Mouse (Mus musculus): ENCODE data around the gene Nkapl.
"Not testable (repeated sequence)": the region's sequence is repeated elsewhere in the genome, so short reads cannot be mapped to it uniquely, and the experiment has no call there.

Nkapl gene

GRCm38 (mm10) chr13:21468061-21469019, at the start of gene Nkapl:
Gene Nkapl, minus strand, starts transcription at chr13:21468509.
- DNase-seq, result peak; percentile 39

DNA sequence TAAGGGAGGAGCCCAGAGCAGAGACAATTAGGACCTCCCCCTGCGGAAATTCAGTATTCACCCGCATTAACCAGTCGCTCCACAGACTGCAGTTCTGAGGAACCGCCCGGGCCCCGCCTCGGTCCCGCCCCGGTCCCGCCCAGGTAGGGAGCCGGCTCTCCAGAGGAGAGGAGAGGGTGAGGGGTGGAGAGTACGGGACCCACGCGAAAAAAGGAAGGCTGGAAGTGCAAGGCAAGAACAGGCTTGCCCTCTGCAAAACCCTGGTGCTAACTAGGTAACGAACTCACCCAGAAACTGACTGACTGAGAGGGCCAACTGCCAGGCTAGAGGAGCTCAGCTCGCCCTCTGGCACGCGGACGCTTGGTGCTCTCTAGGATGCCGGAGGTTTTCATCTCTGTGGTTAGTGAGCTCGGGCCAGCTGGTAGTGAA, 37.9 kb upstream of the Nkapl start:
- DNase-seq, result peak; percentile 77

- no peak for DNase-seq
These were observed 34.0 kb upstream of the Nkapl start for GRCm38 (mm10) chr13:21502296-21502695.

- DNase-seq, result not testable (repeated sequence)
These were observed 32.9 kb upstream of the Nkapl start, which contains the start of gene Gm11273 for GRCm38 (mm10) chr13:21501182-21501581. Gene Gm11273, minus strand, starts transcription at chr13:21501418.

DNA sequence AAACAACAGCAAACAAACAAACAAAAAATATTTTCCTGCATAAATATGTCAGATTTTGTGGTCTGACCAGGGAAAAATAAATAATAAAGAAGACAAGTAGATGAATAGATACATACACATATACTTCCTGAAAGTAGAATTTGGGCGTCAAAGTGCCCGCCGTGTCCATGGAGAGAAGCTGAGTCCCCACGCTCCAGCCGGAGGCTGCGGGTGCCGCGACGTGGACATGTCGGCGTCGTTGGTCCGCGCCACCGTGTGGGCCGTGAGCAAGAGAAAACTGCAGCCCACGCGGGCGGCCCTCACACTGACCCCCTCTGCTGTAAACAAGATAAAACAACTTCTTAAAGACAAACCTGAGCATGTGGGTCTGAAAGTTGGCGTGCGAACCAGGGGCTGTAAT, 26.8 kb upstream of the Nkapl start, which contains the start of gene AK157302:
Gene AK157302 (plus strand): TSS at position 144 of the 400 bp plus-strand sequence.
- DNase-seq, result no peak

GRCm38 (mm10) chr13:21492847-21493246, 24.5 kb upstream of the Nkapl start:
- DNase-seq, result no peak

- no peak for DNase-seq
These were observed 18.6 kb upstream of the Nkapl start for GRCm38 (mm10) chr13:21486881-21487280.

GRCm38 (mm10) chr13:21478759-21479670, 10.7 kb upstream of the Nkapl start, which contains the start of the genes Zkscan4 and Gm10065:
Gene Zkscan4, plus strand, starts transcription at chr13:21478907.
Gene Gm10065, minus strand, starts transcription at chr13:21479441.
- DNase-seq, result peak; percentile 11

DNA sequence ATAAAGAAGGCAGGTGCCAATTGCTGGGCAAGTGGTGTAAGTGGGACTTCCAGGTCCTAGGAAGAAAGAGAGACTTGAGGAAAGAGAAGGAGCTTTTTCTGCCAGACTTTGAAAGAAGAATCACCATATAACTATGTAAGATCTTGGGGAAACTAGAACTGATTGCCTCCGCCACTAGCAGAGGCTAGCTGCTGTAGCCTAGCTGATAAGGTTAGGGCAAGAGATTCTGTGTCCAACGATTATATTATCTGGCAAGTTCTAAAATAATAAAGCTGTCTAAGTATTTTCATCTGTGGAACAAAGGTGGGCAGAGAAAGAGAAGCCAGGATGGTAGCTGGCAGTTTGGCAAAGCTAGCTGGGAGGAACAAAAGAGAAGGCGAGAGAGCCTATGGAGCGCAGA, 4.1 kb upstream of the Nkapl start:
- no peak for DNase-seq

DNA sequence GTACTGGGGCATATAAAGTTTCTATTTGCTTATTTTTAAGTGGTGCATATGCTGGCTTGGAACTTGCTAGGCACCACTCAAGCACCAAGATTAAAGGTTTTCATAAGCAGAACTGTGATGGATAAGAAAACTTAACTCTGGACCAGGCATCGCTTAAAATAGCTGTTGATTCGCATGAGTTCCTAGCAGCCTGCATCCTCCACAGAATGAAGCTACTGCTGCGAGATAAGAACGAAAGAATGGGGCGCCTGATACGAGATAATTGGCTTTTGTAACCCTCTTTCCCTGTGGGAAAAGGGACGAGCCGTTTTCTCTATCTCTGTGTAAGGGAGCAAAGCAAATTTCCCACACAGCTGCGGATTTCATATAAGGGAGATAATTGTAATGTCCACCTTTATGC, 788 bp upstream of the Nkapl start:
- no peak for DNase-seq

DNA sequence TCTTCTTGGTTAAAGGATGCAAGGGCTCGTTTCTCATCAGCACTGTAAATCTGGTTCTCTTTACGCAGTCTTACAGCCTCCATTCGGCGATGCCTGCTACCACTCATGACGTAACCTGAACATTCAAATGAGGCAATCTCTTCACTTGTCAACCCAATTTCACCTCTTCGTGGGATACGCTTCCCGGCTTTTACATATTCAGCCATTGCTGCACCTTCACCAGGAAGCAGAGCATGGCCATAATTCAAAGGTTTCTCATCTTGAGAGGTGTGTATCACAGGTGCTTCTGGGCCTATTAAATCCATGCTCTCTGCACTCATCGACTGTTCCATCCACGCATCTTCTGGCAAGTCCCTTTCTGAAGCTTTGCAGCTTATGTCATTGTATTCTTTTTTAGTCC, 973 bp downstream of the Nkapl start:
- DNase-seq, result no peak

GRCm38 (mm10) chr13:21462516-21462915, 5.8 kb downstream of the Nkapl start:
- DNase-seq, result not testable (repeated sequence)

- DNase-seq, result no peak
These were observed 12.0 kb downstream of the Nkapl start for GRCm38 (mm10) chr13:21456347-21456746.

DNA sequence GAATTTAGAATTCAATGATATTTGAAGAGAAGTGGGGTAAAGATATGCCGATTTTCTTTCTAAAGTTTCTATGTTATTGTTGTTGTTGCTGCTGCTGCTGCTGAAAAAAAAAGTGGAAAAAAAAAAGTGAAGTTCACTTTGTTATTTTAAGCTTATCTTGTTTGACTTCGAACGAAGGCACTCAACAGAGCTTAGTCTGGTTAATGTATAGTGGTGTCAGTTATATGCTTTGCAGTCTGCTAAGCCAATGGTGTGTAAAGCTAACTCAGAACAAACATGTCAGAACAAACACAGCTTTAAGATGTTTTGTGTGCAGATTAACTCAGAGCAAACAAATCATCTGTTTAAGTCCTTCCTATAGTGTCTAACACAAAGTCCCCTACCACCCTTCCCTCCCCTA, 14.2 kb downstream of the Nkapl start:
- DNase-seq, result no peak

- DNase-seq, result peak; percentile 71
These were observed 14.9 kb downstream of the Nkapl start, which contains the start of gene Zscan26 for GRCm38 (mm10) chr13:21453449-21453848. Gene Zscan26, minus strand, starts transcription at chr13:21453730.

DNA sequence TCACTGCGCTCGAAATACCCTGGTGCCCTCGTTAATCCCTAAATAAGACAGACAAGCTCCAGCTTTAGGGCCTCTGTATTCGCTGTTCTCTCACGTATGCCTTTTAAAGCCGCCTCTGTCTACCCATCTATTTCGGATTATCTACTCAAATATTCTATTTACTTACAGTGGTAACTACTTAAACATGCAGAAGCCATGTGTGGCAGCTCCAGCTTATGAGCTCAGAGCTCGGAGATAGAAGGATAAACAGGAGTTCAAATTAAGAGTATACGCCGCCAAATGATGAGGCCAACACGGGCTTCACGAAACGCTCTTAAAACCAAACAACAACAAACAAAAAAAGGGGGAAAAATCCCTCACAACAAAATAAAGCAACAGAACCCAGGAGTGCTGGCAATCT, 15.3 kb downstream of the Nkapl start:
- no peak for DNase-seq

DNA sequence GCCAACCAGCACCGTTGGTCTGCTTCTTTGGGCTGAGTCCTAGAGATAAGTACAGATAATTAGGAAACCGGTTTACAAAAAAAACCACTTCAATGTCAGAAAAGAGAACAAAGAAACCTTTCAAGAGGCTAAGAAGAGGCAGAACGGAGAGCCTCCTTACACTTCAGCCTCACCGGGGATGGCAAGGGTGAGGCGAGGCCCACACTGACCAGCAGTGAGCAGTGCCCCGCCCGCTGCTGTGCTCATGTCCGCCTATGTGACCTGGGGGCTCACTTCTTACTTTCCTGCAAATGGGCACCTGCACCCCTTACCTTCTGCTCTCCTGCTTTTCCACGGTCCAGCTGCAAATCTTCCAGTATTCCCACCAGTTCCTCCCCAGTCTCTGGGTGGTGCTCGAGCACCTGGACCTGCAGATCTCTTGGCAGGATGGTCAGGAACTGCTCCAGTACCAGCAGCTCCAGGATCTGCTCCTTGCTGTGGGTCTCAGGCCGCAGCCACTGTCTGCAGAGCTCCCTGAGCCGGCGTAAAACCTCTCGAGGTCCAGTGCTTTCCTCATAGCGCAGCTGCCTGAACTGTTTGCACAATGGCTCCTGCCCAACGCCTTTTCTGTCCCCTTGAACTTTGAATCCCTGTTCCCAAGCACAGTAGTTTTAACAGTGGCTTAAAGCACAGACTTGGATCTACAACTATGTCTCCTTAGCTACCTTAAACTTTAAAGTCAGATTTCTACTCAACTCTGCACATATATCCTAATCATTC, 20.3 kb downstream of the Nkapl start:
- no peak for DNase-seq

DNA sequence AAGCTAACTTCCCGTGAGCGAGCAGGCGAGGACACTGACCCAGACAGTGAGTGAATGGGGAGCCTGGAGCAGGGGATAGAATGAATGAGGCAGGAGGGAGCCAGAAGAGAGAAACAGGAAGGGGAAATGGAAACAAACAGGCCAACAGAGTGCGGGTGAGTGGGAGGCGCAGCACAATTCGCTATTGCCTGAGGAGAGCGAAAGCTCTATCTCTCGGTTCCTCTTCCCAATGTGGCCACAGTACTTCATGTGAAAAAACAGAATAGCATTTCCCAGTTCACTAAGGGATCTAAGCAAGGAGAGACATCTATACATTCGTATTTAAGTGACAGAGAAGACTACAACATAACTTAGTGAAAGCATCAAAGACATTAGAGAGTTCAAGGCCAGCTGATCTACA, 21.5 kb downstream of the Nkapl start:
- DNase-seq, result no peak

DNA sequence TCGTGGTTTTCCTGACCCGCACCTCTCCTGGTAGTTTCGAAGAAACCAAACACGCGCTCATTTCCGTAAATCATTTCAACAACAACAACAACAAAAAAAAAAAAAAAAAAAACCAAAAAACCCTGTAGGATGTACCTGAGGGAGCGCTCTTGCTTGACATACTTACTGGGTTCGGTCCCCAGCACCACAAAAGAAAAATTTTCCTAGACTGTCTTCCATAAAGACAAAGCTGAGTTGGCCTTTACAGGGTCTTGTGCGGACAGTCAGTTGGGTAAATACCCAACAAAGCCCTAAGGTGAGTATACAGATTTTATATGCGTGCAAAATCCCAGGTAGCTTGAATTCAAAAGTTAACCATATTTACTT, 27.1 kb downstream of the Nkapl start:
- no peak for DNase-seq

DNA sequence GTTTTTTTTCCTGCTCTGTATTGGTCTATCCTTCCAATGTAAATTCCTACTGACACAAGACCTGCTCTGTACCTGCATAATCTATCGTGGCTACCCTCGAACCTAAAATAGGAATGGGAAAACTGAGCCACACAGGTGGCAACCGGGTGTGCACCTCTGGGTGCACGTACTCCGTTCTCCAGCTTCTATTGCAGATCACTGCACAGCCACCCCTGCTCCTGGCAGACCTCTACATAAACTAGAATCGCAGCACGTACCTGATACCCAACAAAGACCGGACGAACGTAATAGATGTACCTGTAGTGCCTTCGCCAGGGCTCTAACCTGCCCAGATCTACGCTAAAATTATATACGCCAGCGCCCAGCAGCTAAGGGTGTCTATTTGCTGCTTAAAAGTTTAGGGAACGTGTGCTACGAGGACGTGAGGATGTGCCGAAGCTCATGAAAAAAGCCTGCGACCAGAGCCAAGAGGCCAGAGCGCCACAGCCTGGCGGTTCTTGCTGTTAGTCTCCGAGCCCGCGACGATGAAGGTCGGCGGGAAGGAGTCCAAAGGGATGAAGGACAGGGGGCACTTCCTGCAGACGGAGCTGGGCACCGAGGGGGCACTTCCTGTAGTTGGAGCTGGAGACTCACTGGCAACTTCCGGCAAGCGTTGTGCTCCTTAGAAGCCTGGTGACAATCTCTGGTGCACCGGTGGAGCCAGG, 27.7 kb downstream of the Nkapl start, which contains the start of gene Pgbd1:
Gene Pgbd1 (minus strand): TSS at position 556 of the 704 bp plus-strand sequence.
- DNase-seq, result peak; percentile 72

DNA sequence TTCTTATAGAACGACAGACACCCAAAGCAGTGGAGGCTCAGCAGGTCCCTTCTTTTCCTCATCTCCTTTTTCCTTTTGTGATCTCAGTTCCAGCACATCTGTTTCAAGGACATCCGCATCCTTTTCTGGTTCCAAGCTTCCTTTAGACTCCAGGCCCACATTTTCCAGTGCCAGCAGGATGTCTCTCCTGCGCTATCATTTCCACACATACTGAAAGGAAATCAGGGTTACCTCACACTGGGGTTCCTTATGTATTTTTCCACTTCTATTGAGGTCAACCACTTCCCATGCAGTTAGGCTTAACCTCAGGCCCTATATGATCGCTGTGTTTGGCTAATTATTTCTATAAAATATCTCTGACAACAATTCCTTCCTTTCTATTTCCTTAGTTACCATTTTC, 32.8 kb downstream of the Nkapl start:
- DNase-seq, result no peak

DNA sequence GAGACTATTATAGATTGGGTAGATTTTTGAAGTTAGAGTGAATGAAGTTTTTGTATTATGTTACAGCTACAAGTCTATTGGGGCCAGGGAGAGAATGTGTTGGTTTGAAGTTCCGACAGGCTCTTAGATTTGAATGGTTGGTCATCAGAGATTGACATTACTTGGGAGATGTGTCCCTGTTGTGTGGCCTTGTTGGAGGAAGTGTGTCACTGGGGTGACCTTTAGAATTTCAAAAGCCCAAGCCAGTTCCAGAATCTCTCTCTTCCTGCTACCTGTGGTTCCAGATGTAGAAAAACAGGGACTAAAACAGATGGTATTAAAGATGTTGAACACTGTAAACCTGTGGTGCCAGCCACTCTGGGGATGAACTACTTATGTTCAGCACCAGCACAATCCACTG, 40.7 kb downstream of the Nkapl start:
- DNase-seq, result no peak
